Mouse (Mus musculus): ENCODE results near the gene Olfr23. TPM values are rescaled to one million over a fixed set of nuclear protein-coding genes. Genes with fewer than 3 reads are reported as not detected.
"Not testable (repeated sequence)": the region's sequence is repeated elsewhere in the genome, so short reads cannot be mapped to it uniquely, and the experiment has no call there.

The Olfr23 gene
- not detected for total RNA-seq (2021)
- long read RNA-seq, experiment 1: 0 reads
- long read RNA-seq, experiment 2: 0 reads

GRCm38 (mm10) chr11:73936377-73936776 lies at the start of gene Olfr23:
Olfr23 (plus strand) TSS chr11:73936677.
- DNase-seq (ENCODE audit: low spot score): no peak

DNA sequence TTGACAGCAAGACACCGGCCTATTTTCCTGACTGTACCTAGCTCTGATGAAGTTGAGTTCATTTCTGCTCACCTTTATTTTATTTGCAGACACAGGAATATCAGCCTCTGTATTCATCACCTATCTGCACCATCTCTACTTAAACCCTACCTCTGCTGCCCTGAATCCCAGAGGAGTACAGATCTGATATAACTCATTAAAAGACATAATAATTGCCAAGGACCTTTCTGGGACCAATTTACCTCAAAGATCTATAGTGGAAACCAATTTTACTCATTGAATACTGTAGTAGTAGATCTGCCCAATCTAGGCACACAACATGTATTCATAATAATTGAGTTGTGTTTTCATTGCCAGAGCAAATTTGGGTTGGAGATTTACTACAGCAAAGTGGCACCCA lies 45.8 kb upstream of the Olfr23 start, which contains the start of gene Olfr394:
Gene Olfr394, minus strand, starts transcription at position 101 of the 400 bp plus-strand sequence.
- no peak for DNase-seq (ENCODE audit: low spot score)

- DNase-seq (ENCODE audit: low spot score): not testable (repeated sequence)
Observed at GRCm38 (mm10) chr11:73909199-73909598, 27.3 kb upstream of the Olfr23 start, which contains the start of gene Olfr395. Olfr395 (minus strand) TSS chr11:73909299.

DNA sequence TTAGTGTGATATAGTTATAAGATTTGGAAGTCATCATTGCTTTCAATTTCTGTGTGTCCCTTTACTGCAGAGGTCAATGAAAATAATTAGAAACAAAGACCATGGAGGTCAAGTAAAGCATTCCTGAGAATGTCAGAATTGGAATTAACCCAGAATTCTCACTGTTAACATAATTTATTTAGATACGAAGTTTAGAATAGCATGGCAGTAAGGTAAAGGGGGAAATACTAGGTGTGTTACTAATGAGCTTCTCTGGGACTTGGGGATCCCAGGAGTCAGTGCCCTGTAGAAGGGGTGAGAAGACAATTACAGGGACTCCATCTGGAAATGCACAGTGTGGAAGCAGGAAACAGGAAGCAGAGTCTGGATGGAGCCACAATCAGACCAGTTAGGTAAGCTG lies 24.0 kb downstream of the Olfr23 start, which contains the start of gene Olfr397:
Gene Olfr397, plus strand, starts transcription at position 301 of the 400 bp plus-strand sequence.
- DNase-seq (ENCODE audit: low spot score): no peak

DNA sequence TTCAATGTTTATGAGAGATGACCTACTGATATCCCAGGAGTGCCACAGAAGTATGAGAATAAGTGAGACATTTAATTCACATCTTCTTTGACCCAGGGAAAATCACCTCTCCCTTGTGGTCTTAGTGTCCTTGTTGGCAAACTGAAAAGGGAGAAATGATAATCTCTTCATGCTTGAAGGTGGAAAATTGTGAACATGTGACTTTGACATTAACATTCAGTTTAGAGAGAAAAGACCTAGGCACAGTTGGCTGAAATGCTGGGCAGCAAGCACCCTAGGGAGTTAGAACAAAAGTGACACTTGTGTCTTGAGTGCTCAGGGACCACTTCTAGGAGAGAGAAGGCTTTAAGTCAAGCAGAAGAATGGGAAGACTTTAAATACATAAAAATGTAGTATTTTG lies 53.8 kb downstream of the Olfr23 start, which contains the start of gene Olfr398:
Gene Olfr398, minus strand, starts transcription at position 101 of the 400 bp plus-strand sequence.
- no peak for DNase-seq (ENCODE audit: low spot score)

Other genes with a start within 250 kb of the Olfr23 start
- not detected for gene Zfp735, start 247.9 kb upstream of the Olfr23 start, total RNA-seq (2021)
- not detected for gene Olfr389, start 156.0 kb upstream of the Olfr23 start, total RNA-seq (2021)
- not detected for gene Olfr390, start 153.7 kb upstream of the Olfr23 start, total RNA-seq (2021)
- not detected for gene Olfr391-ps, start 133.6 kb upstream of the Olfr23 start, total RNA-seq (2021)
- gene Olfr392, start 119.6 kb upstream of the Olfr23 start, total RNA-seq (2021): not detected
- not detected for gene Olfr393, start 85.2 kb upstream of the Olfr23 start, total RNA-seq (2021)
- gene Olfr394, start 45.9 kb upstream of the Olfr23 start, total RNA-seq (2021): not detected
- gene Olfr395, start 27.4 kb upstream of the Olfr23 start, total RNA-seq (2021): not detected
- not detected for gene Olfr397, start 24.1 kb downstream of the Olfr23 start, total RNA-seq (2021)
- gene Olfr398, start 53.7 kb downstream of the Olfr23 start, total RNA-seq (2021): not detected
- gene Olfr139, start 119.9 kb downstream of the Olfr23 start, total RNA-seq (2021): not detected
- not detected for gene Olfr399, start 119.9 kb downstream of the Olfr23 start, total RNA-seq (2021)
- gene Zfp616, start 133.3 kb downstream of the Olfr23 start, total RNA-seq (2021): not detected
- gene Olfr401, start 177.0 kb downstream of the Olfr23 start, total RNA-seq (2021): not detected
- gene Olfr402, start 216.9 kb downstream of the Olfr23 start, total RNA-seq (2021): not detected
- gene Olfr403, start 249.6 kb downstream of the Olfr23 start, total RNA-seq (2021): not detected

All from gastrocnemius, adult 18-20 months (tissue).